8 mouse cellular contexts compared by ENCODE assay signal in the genomic region with DNA sequence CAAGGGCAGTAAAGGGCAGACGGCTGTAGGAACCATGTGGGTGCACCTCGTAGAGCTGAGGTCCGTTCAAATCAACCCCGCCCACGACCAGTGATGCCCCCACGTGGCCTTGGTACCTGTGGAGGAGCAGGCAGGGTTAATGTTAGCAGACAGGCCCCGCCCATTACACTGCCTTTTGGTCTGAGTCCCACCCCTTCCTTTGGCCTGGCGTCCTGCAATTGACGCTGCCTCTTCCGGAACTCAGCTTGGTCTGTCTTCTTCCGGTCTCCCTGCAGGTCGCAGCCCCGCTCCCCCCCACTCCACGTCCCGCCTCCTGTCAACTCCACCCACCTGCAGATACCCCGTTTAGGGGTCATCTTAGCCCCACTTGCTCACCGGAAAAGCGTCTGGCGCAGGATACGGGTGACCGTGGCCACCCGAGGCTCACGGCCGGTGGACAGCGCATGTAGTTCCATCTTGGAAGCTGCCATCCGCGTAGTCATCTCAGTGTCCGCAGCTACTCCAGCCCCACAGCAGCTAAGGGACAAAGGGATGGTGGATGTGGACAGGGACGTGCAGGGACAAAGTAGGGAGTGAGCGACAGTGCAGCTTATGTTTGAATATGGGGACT. TPM values are rescaled to one million over a fixed set of nuclear protein-coding genes. Genes with fewer than 3 reads are reported as not detected.
DNase-seq lines count a peak whose midpoint lies in the region; ATAC-seq and TF ChIP-seq lines count a peak whose summit lies in the region.

No protein-coding gene starts in this region.

- H3K4me1 ChIP-seq in G1E (ENCODE audit: insufficient read depth, low read depth, low read length): peaks cover 68% of the 10 kb centered on the region
- H3K4me1 ChIP-seq in forebrain, embryonic 16.5 days (replicated peaks; ENCODE audit: control insufficient read depth, insufficient read depth, low read length): peaks cover 11% of the 10 kb centered on the region
- H3K4me1 ChIP-seq in lung, embryonic 15.5 days: peaks cover 16% of the 10 kb centered on the region

- WGBS in forebrain, embryonic 16.5 days: 0% methylated on average over 30 of the region's 30 CpGs
- under 1% methylated on average over 30 of the region's 30 CpGs for WGBS in lung, embryonic 15.5 days

- H3K9me3 ChIP-seq in G1E (replicated peaks): no peaks in the 10 kb centered on the region
- no peaks in the 10 kb centered on the region for H3K9me3 ChIP-seq in forebrain, embryonic 16.5 days (ENCODE audit: control insufficient read depth, low read length)
- no peaks in the 10 kb centered on the region for H3K9me3 ChIP-seq in lung, embryonic 15.5 days

- peak overlapping the region; percentile 91 for H3K9ac ChIP-seq in forebrain, embryonic 16.5 days (replicated peaks; ENCODE audit: low read depth, low read length)
- H3K9ac ChIP-seq in lung, embryonic 15.5 days: peak overlapping the region; percentile 74

- peak; percentile 85 for DNase-seq in G1E (ENCODE audit: low spot score)
- DNase-seq in cerebellum, adult 18-20 months: peak; percentile 90 to 93
- DNase-seq in heart, postnatal 4 days: peak; percentile 88
- DNase-seq in layer of hippocampus, adult 8-10 months (ENCODE audit: low spot score in 2 of 2): peak; percentile 85 to 86
- DNase-seq in ovary, adult 18-20 months (ENCODE audit: low spot score): peak; percentile 88
- peak; percentile 62 for DNase-seq in thymus, postnatal 0 days (ENCODE audit: low spot score)

- peak; percentile 89 for ATAC-seq in G1E (ENCODE audit: extremely low read depth, insufficient number of reproducible peaks, low FRiP score, poor library complexity, severe bottlenecking)
- peak; percentile 85 for ATAC-seq in forebrain, embryonic 16.5 days
- peak; percentile 90 for ATAC-seq in lung, embryonic 15.5 days (ENCODE audit: borderline replicate concordance, extremely low read depth, low FRiP score, low TSS enrichment)

- peak overlapping the region; percentile 99 for H3K4me2 ChIP-seq in forebrain, embryonic 16.5 days (ENCODE audit: low read length)
- H3K4me2 ChIP-seq in lung, embryonic 15.5 days: peak overlapping the region; percentile 95

- peak overlapping the region; percentile 94 for H3K4me3 ChIP-seq in G1E (ENCODE audit: low read depth, low read length)
- H3K4me3 ChIP-seq in forebrain, embryonic 16.5 days (replicated peaks; ENCODE audit: low read length): peak overlapping the region; percentile 68
- peak overlapping the region; percentile 91 for H3K4me3 ChIP-seq in lung, embryonic 15.5 days

- H3K36me3 ChIP-seq in G1E (replicated peaks): peaks cover 60% of the 10 kb centered on the region
- H3K36me3 ChIP-seq in forebrain, embryonic 16.5 days (ENCODE audit: control insufficient read depth, insufficient read depth): no peaks in the 10 kb centered on the region
- 0 out of 2 replicates have a peak, but pooled peaks cover 6% of the 10 kb centered on the region for H3K36me3 ChIP-seq in lung, embryonic 15.5 days

- no peak for TF ChIP-seq CTCF in G1E (IDR thresholded peaks at IDR 0.05; ENCODE audit: low read depth, low read length)

- no peaks in the 10 kb centered on the region for H3K27me3 ChIP-seq in G1E (ENCODE audit: insufficient read depth, low read length)
- H3K27me3 ChIP-seq in forebrain, embryonic 16.5 days (replicated peaks; ENCODE audit: control insufficient read depth, insufficient read depth, low read length): no peaks in the 10 kb centered on the region
- H3K27me3 ChIP-seq in lung, embryonic 15.5 days: no peaks in the 10 kb centered on the region

- peak overlapping the region; percentile 82 for H3K27ac ChIP-seq in forebrain, embryonic 16.5 days (ENCODE audit: low read length)
- peak overlapping the region; percentile 88 for H3K27ac ChIP-seq in lung, embryonic 15.5 days

RNA-seq across cellular contexts. Expression of gene Psmb10, which starts 1.3 kb away (rescaled TPM):
- total RNA-seq in G1E (2014; fragmentation: Nextera tagmentation): 14.4 and 16.3 TPM in 2 replicates
- total RNA-seq in G1E (2017): 15.3 and 19.7 TPM in 2 replicates
- polyA plus RNA-seq in G1E (2012): 125 and 148 TPM in 2 replicates
- 30.5 and 44.8 TPM in 2 replicates for polyA plus RNA-seq in forebrain, embryonic 16.5 days (2015; fragmentation: Nextera tagmentation; extraction: Ambion mirVana)
- 10 to 100 TPM; 85.4 to 94.0 TPM for total RNA-seq in heart, postnatal 4 days (2021)
- 10 to 100 TPM; 59.9 to 90.3 (median 75.5) TPM for total RNA-seq in layer of hippocampus, adult 8-10 months (2022)
- 43.9 and 51.7 TPM in 2 replicates for polyA plus RNA-seq in lung, embryonic 15.5 days (2015; fragmentation: Nextera tagmentation; extraction: Ambion mirVana)
- 385 and 398 TPM in 2 replicates for polyA plus RNA-seq in thymus, postnatal 0 days (2015; fragmentation: Nextera tagmentation; extraction: Ambion mirVana)

RNA-seq across cellular contexts. Expression of gene Ctrl, which starts 3.3 kb away (rescaled TPM):
- total RNA-seq in G1E (2014; fragmentation: Nextera tagmentation): not detected in 2 replicates
- 0.38 and 1.1 TPM in 2 replicates for total RNA-seq in G1E (2017)
- polyA plus RNA-seq in G1E (2012): 0.14 TPM in 1 of 2 replicates, not detected in the other
- polyA plus RNA-seq in forebrain, embryonic 16.5 days (2015; fragmentation: Nextera tagmentation; extraction: Ambion mirVana): 1.9 and 2.6 TPM in 2 replicates
- total RNA-seq in heart, postnatal 4 days (2021): under 1 TPM in 1 of 2 experiments, not detected in 1; 0.32 TPM
- 1 to 10 TPM in 1 of 4 experiments, under 1 TPM in 3; 0.74 to 2.0 (median 0.82) TPM for total RNA-seq in layer of hippocampus, adult 8-10 months (2022)
- 0.86 and 1.0 TPM in 2 replicates for polyA plus RNA-seq in lung, embryonic 15.5 days (2015; fragmentation: Nextera tagmentation; extraction: Ambion mirVana)
- polyA plus RNA-seq in thymus, postnatal 0 days (2015; fragmentation: Nextera tagmentation; extraction: Ambion mirVana): 0.99 TPM in 2 replicates

RNA-seq across cellular contexts. Expression of gene Lcat, which starts 6.2 kb away (rescaled TPM):
- total RNA-seq in G1E (2014; fragmentation: Nextera tagmentation) (0.92 TPM in 1 of 2 replicates, not detected in the other), G1E (2017) (0.17 and 0.22 TPM in 2 replicates)
- polyA plus RNA-seq in G1E (2012): 0.29 and 0.40 TPM in 2 replicates
- polyA plus RNA-seq in forebrain, embryonic 16.5 days (2015; fragmentation: Nextera tagmentation; extraction: Ambion mirVana): 0.67 and 0.84 TPM in 2 replicates
- total RNA-seq in heart, postnatal 4 days (2021): 1 to 10 TPM; 1.4 to 1.7 TPM
- 10 to 100 TPM; 30.9 to 47.5 (median 35.4) TPM for total RNA-seq in layer of hippocampus, adult 8-10 months (2022)
- polyA plus RNA-seq in lung, embryonic 15.5 days (2015; fragmentation: Nextera tagmentation; extraction: Ambion mirVana): 1.2 and 1.9 TPM in 2 replicates
- 0.40 and 0.62 TPM in 2 replicates for polyA plus RNA-seq in thymus, postnatal 0 days (2015; fragmentation: Nextera tagmentation; extraction: Ambion mirVana)

RNA-seq across cellular contexts. Expression of gene Slc12a4, which starts 28.9 kb away (rescaled TPM):
- total RNA-seq in G1E (2014; fragmentation: Nextera tagmentation) (3.7 and 4.4 TPM in 2 replicates), G1E (2017) (6.6 and 7.2 TPM in 2 replicates)
- polyA plus RNA-seq in G1E (2012): 7.4 and 8.7 TPM in 2 replicates
- 12.5 and 13.9 TPM in 2 replicates for polyA plus RNA-seq in forebrain, embryonic 16.5 days (2015; fragmentation: Nextera tagmentation; extraction: Ambion mirVana)
- 10 to 100 TPM; 62.4 to 65.8 TPM for total RNA-seq in heart, postnatal 4 days (2021)
- 10 to 100 TPM; 19.4 to 24.7 (median 22.1) TPM for total RNA-seq in layer of hippocampus, adult 8-10 months (2022)
- polyA plus RNA-seq in lung, embryonic 15.5 days (2015; fragmentation: Nextera tagmentation; extraction: Ambion mirVana): 37.1 and 37.7 TPM in 2 replicates
- 17.5 and 18.6 TPM in 2 replicates for polyA plus RNA-seq in thymus, postnatal 0 days (2015; fragmentation: Nextera tagmentation; extraction: Ambion mirVana)

RNA-seq across cellular contexts. Expression of gene Pskh1, which starts 36.7 kb away (rescaled TPM):
- 26.1 and 32.1 TPM in 2 replicates for total RNA-seq in G1E (2014; fragmentation: Nextera tagmentation)
- 21.3 and 22.7 TPM in 2 replicates for total RNA-seq in G1E (2017)
- 13.1 and 19.5 TPM in 2 replicates for polyA plus RNA-seq in G1E (2012)
- polyA plus RNA-seq in forebrain, embryonic 16.5 days (2015; fragmentation: Nextera tagmentation; extraction: Ambion mirVana): 10.5 and 10.7 TPM in 2 replicates
- 10 to 100 TPM; 21.7 to 24.3 TPM for total RNA-seq in heart, postnatal 4 days (2021)
- 1 to 10 TPM; 7.5 to 9.6 (median 9.1) TPM for total RNA-seq in layer of hippocampus, adult 8-10 months (2022)
- polyA plus RNA-seq in lung, embryonic 15.5 days (2015; fragmentation: Nextera tagmentation; extraction: Ambion mirVana): 32.0 and 33.0 TPM in 2 replicates
- 18.4 and 21.6 TPM in 2 replicates for polyA plus RNA-seq in thymus, postnatal 0 days (2015; fragmentation: Nextera tagmentation; extraction: Ambion mirVana)

Comparison
In these comparisons a context has a peak if more than half of its experiments do, and no peak if none do; other contexts are left out.
1. Peak in every context shown above with its lines: DNase-seq, ATAC-seq, H3K4me3 ChIP-seq and H3K27ac ChIP-seq.